18 mouse cellular contexts compared by ENCODE assay signal in the genomic region with DNA sequence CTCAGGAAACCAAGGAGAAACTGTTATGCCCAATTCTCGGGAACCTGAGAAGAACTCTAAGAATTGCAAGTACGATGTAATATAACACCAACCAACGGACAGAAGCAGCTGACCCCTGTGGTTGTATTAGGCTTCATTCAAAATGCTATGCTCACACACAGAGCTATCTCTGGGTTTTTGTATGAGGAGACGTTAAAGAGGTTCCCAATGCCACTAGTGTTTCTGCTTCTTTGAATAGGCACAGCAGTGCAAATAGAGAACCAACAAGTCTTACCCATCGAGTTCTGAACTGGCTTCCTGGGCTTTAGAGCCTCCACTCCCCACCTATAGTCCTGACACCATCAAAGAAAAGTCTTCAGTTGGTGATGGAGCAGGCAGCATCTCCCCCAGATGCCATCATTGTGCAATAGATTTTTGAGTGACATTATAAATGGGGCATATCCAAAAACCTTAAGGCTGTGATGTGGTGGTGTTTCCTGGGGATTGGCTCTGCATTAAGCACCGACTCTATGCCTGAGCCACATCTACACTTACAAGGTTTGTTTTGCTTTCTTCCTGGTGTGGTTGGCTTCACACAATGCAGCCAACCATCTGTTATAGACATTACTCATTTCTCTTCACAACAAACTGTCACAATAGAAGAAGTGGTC. TPM values are rescaled to one million over a fixed set of nuclear protein-coding genes. Genes with fewer than 3 reads are reported as not detected.
"Had no signal": no experiment of that assay in that cellular context is flagged by ENCODE, and none has a peak within 500 bp of the region (broad histone marks: within the 10 kb centered on the region; RNA-seq: fewer than 3 reads in every experiment).

No protein-coding gene starts in this region.

- DNase-seq: kidney, adult 9 months; kidney, postnatal 14 days; kidney, postnatal 4 days; layer of hippocampus, adult 9-11 months; liver, embryonic 13.5 days; lung, adult 2 months; lung, postnatal 14 days; lung, postnatal 4 days; midbrain, embryonic 14.5 days; right cerebral cortex, postnatal 4 days; thymus, postnatal 36 days had no signal

- H3K36me3 ChIP-seq: liver, embryonic 13.5 days; stomach, embryonic 15.5 days had no signal

- H3K27ac ChIP-seq: layer of hippocampus, adult 2 months; left cerebral cortex, adult 2 months; liver, embryonic 13.5 days; stomach, embryonic 15.5 days had no signal

- H3K9me3 ChIP-seq: liver, embryonic 13.5 days; stomach, embryonic 15.5 days had no signal

- H3K27me3 ChIP-seq: liver, embryonic 13.5 days; stomach, embryonic 15.5 days had no signal

- H3K4me1 ChIP-seq: liver, embryonic 13.5 days; stomach, embryonic 15.5 days had no signal

- H3K4me3 ChIP-seq: layer of hippocampus, adult 2 months; left cerebral cortex, adult 2 months; liver, embryonic 13.5 days; stomach, embryonic 15.5 days had no signal

- H3K9ac ChIP-seq: liver, embryonic 13.5 days; stomach, embryonic 15.5 days had no signal

- H3K4me2 ChIP-seq: liver, embryonic 13.5 days; stomach, embryonic 15.5 days had no signal

RNA-seq across cellular contexts. Expression of gene Klrb1f, which starts 15.4 kb away (rescaled TPM):
- total RNA-seq: layer of hippocampus, adult 2 months; layer of hippocampus, postnatal 25 days; left cerebral cortex, adult 2 months; left cerebral cortex, postnatal 10 days; left cerebral cortex, postnatal 36 days; liver, adult 2 months had no signal
- polyA plus RNA-seq: liver, adult 2 months had no signal
